Mouse (Mus musculus) spleen, adult 12 weeks (tissue): ENCODE results near the gene Tvp23b.

ENCODE experiments used
- DNase-seq: peaks from one replicate; pipeline ENCODE4 v3.0.0; 2022; ENCODE audit warnings: low spot score

Gene Tvp23b

DNA sequence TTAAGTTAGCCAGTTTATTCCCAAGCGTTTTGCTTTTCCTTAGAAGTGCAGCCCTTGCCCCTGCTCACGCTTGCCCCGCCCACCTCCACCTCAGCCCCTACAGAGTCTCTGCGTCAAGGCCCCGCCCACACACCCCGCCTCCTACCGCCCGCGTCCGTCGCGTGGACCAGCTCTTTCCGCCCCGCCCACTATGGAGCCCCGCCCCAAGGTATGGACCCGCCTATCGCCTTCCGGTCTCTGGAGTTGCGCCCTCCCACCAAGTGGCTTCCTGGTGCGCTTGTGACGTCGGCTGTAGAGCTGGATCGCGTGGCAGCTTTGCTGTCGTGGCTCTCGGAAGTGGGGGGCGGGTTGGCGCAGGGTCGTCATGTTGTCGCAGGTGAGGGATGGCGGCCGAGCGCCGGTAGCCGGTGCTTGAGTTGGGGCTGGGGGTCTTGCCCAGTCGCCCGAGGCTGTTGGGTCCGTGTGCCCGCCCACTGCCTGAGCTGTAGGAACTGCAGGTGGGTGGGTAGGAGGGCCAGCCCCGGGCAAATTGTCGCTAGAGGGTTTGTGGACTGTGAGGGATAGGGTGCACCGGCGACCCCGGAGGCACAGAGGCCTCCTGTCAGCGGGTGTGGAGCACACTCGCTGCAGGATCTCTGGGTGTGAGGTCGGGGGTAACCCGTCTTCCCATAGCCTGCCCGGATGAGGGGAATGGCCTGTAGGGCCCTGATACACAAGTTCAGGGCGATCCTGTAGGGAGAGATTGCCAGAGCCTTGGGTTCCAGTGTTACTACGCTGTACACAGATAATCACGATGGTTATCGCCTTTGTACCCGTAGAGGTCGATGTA, at the start of gene Tvp23b:
TSS of gene Tvp23b (plus strand) at position 236 of the 829 bp plus-strand sequence.
- peak; percentile 91 for DNase-seq

DNA sequence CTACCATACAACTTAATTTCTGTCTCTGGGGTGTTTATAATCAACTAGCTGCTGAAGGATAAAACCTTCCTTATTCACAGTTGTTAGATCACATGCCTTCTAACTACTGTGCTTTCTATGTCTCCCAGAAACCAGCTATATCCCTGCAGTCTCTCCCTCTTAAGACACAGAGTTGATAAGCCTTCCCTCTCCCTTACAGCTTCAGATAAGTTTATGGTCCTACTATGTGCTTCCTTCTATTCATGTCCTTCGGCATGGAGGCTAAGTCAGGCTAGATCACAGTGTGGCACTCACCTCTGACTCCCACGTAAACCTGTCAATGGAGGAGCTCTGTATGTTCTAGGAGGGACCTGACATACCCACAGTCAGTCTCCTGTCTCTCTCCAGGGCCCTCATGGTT, 48.9 kb upstream of the Tvp23b start:
- DNase-seq: no peak

DNA sequence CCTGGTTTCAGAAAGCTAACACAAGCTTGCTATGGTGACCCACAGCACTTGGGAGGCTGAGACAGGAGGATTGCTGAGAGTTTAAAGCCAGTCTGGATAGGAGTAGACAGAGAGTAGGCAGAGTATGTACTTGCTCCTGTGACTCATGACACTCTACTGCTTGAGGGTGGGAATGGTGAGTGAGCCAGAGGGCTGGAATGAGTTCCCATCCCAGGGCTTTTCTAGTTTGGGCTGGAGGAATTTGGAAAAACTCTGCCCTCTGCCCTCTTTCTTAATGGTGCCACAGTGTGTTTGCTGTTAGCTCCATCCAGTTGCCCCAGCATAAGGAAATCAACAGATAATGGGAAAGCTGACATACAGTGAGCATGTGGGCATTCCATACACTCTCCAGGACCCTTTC, 47.3 kb upstream of the Tvp23b start:
- DNase-seq: no peak

DNA sequence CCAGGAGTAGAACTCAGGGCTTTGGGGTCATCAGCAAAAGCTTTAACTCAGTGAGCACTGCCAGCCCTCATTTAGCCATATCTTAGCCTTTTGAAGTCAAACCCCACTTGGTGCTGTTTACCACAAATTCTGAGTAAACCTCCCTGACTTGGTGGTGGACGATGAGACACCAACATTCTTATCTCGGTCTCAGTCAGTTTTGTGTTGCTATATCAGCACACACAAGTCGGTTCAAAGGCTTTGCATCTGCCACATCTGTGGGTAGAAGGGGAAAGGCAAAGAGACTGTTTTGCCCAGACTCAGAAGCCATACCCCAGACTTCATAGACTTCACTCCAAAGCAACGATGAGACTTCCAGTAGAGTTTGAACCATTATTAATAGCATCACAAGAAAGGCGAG, 34.7 kb upstream of the Tvp23b start:
- no peak for DNase-seq

DNA sequence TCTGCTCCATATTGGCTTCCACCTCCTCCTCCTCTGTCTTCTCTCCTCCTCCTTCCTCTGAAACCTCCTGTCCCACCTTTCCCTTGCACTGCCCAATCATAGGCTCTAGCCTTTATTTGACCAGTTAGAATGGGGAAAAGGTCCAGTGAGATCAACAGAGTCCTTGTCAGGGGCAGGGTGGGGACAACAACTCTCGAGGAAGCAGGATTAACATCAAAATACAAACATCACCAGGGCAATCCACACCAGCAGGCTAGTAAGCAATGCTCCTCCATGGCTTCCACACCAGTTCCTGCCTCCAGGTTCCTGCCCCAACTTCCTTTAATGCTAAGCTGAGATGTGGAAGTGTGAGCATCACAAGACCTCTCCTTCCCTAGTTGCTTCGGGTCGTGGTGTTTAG, 33.5 kb upstream of the Tvp23b start:
- DNase-seq: no peak

DNA sequence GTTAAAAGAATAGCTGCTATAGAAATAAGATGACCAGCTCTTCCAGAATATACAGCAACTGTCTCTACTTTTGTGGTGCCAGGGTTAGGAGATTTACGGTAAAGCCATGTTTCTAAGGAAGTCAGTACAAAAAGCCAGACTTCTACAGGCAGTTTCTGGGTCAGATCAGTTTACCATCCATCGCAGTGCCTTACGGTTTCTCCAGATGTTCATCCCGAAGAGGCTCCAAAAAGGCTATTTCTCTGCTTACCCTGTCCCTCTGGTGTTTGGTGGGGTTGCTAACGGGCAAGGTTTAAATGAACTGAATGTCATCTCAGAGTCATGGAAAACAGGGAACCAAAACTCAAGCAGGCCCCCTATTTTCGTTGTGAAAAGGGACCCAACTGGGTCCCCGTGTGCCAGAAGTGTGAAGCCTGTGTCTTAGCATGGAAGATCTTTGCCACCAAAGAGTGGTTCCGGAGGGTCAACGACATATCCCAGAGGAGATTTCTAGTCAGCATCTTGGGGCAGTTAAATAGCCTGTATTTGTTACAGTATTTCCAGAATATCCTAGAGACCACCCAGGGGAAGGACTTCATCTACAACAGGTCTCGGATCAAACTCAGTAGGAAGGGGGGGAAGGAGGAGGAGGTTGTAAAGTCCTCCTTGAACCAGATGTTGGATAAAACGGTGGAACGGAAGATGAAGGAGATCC, 32.1 kb upstream of the Tvp23b start, which contains the start of gene Fbxw10:
TSS of gene Fbxw10 (plus strand) at position 109 of the 694 bp plus-strand sequence.
- DNase-seq: no peak

DNA sequence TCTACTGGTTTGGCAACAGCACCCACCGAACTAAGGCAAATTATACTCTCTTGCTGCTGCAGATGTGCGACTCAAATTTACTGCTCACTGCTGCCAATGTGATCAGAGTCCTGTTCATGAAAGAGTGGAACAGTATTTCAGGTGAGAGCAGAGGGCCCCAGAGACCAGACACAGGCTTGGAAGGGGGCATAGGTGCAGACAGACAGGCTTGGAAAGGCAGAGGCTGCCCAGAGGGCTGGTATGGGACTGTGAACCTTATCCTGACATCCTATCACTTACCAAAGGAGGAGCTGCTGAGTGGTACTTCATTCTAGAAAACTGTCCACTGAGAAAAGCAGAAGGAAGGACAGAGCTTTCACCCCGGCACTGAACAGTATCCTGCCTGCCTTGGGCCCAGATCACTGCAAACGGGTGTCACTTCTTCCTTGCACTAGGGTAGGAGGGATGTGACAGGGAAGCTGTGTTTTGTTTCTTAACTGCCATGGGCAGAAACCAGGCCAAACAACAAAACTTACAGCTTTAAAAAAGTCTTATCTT, 31.5 kb upstream of the Tvp23b start:
- no peak for DNase-seq

DNA sequence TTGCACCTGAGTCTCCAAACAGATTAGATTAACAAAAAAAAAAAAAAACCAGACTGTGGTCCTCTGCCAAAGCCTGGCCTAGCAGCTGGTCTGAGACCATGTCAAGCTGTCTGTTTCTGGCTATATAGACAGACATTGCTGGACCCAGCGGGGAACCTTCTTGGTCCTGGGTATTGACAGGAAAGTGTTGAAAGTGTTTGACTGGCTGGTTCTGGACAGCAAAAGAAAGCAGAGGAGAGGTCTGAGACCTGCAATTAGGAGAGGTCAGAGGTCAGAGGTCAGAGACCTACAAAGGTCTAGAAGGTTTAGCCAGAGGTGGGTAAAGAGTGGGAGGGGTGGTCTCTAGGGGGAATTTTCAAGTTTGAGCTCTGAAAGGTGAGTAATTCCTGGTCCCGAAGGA, 31.0 kb upstream of the Tvp23b start:
- no peak for DNase-seq

DNA sequence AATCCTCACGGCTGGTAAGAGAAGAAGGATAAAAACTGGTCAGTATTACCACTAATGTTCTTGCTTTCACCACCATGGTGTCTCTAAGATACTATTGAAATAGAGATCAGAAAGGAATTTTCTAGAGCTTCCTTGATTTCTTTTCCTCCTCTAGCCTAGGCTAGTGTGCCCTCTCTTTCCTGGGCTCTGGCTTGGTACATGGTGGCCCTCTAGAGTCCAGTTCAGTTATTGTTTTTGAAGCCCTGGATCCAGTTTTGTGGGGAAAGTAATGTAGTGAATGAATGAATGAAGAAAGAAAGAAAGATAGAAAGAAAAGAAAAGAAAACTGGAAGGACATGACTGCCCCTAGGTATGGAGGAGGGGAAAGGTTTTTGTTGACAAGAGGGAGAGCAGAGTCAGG, 28.1 kb upstream of the Tvp23b start:
- DNase-seq: no peak

DNA sequence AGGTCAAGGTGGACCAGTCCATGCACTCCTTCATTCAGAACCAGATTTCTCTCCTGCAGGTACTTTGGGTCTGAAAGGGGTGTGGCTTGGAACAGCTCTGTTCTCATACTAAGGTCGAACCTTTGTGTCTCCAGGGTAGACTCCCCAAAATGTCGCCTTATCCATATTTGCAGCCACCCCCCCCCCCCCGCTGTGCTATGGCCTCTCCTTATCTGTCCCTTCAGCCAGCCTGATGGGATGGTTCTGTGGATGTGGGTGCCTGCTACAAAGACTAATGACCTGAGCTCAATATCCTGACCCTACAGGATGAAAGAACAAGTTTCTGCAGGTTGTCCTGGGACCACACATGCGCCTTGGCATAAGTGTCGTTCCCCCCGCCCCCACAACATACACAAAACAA, 25.9 kb upstream of the Tvp23b start:
- no peak for DNase-seq

DNA sequence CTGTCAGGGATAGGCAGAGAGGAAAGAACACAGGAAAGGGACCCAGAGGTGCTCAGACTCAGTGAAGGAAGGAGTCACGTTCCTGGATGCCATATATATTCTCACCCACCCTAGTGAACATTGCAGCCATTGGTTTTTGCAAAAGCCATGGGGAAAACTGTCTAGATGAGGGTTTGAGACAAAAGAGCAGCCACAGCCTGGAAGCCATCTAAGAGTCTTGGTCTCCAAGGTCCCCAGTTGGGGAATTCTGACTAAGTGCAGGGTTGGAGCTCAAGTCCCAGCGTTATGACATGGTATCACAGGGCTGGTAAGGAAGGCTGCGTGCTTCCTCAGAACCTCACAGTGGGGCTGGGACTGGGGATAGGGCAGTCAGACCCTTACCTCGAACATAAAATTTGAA, 13.7 kb upstream of the Tvp23b start:
- DNase-seq: no peak

DNA sequence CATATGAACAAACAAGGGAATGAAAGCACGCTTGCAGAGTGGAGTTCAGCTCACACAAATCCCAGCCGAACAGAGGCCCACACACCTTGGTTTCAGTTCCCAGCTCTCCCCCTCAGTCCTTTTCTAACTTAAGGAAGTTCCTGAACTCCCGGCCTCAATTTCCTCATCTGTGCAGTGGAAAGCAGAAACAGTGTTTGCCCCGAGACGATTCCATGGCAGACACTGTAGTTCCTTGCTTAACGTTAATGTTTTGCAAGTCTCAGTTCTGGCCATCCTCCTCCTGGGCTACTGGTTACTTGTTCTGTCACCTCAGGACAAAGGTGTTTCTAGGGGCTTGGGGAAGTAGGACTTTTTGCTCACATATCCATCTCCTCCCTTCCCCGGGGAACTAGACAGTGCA, 12.6 kb upstream of the Tvp23b start:
- DNase-seq: no peak

DNA sequence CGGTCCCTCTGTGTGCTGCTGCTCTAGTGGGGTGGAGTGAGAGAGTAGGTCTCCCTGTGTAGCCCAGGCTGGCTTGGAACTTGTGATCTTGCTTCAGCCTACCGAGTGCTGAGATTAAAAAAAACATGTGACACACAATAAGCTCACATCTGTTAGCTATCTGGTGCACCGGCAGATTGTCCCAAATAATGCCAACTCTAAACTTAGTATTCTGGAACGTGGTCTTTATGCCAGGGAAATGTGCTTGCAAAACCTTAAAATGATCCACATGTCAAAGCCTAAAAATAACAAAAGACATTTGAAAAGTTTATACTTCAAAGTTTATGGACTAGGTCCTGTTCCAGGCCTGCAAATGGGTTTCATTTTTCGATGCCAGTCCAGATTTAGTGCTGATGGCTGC, 10.1 kb upstream of the Tvp23b start:
- DNase-seq: no peak

DNA sequence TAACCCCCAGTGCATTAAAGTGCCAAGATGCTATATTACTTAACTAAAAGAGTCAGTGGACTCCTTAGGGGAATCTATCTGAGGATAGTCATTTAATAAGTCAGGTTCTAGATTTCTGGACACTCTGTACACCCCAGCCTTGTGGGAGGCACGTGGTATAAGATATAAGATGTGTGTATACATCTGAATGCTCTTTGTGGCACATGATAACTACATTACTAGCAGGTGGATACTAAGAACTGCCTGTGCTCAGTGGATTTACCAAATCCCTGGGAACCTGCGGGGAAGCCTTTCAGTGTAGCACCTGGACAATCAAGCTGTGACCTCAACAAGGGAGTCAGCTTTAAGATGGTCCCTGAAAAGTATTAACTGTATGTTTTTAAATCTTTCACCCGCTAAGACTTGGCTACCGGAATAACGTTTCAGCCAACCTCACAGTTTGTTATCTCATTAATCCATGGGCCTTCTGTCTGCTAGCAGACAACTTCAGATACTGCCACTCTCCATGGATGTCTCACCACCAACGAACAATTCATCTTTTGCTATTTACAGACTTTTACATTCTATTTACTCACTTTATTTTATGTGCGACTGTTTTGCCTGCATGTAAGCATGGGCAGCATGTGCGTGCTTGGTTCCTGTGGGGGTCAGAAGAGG, 9.4 kb upstream of the Tvp23b start:
- DNase-seq: no peak

DNA sequence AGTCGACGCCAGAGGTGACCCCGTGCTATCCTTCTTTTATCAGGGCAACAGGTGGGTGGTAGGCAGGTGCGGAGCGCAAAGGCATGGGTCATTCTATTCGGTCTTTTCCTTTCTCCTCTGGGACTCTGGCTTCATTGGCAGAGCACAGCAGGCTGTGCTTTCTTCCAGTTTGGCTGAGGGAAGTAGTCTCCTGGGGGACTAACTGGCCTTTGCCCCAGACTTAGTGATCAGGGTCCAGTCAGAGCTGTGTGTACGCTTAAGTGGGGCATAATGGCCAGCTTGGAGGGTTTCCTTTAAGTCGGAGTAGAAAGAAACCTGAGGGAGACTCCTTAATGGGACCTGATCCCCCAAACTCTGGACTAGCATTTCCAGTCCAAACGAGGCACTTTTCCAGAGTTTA, 5.8 kb upstream of the Tvp23b start:
- no peak for DNase-seq

DNA sequence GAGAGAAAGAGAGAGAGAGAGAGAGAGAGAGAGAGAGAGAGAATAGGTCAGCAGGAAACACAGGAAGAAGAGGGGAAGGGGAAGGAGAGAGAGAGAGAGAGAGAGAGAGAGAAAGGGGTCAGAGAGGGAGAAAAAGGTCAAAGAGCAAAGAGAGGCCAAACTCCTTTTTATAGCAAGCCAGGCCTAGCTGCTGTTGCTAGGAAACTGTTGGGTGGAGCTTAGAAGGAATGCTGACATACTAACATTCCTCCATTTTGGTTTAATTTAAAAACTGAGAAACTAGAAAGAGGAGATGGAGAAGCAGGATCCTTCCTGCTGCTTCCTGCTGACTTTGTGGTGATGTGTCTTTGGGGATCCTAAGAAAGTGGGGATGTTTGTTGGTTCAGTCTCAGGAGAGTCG, 3.6 kb upstream of the Tvp23b start:
- no peak for DNase-seq

DNA sequence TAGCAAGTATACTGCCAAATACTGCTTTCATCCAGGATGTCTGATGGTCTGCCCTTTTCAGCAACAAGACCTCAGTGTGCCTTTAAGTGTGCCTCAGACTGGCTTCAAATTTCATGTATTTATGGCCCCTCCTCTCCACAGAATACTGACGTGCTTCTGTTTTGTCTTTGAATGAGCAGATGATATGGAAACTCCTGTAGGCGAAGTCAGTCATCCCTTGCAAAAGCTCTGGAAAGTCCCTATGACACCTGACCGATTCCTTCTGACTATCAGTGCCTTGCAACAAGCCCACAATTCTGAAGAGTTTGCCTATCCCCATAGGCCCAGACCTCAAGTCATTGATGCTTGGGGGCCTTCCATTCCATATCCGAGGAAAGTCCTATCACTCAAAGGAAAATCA, 2.8 kb upstream of the Tvp23b start:
- no peak for DNase-seq

DNA sequence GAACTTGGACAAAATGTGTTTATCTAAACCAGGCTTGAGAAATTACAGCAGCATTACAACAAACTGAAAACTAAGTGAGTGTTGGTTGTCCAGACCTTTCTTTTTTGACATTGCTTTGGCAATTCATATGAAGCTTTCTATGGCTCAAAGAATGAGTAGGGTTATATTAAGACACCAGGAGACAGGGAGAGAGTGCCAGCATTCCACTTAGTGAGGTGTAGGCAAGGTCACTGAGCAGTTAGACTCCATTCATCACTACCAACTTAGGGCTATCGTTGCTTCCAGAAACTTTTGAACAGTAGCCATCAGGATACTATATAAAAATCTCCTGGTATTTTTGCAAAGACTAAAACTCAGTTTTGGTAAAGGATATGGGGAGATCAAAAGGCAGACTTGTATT, 1.9 kb upstream of the Tvp23b start:
- DNase-seq: no peak

DNA sequence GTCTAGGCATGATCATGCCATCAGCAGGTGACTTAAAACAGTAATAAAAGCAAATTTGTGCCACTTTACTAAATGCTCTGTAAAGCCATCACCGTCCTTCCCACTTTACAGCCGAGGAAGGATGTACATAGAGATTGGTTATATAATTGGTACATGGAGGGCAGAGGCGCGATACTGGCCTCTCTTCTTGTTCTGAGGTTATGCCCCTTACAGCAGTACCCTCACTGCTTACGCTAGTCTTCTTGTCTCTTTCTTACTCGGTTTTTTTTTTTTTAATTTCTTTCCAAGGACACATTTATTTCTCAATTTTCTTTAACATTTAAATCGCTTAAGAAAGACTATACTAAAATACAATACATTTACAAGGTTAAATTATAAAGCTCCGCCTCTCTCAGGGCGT, 527 bp upstream of the Tvp23b start:
- no peak for DNase-seq

DNA sequence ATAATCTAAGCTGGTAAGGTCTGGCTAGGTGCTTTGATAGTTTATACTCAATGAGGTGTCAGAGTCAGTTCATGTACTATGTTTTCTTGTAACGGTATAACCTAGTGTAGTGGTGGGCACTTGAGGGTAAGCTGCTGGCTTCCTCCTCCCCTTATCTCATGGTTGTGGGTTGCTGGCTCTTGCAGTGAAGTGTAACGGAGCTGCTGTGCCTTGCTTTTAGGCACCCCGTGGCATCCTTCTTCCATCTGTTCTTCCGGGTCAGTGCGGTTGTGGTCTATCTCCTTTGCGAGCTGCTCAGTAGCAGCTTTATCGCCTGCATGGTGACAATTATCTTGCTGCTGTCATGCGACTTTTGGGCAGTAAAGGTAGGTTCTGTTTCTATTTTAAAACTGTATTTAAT, 4.2 kb downstream of the Tvp23b start:
- no peak for DNase-seq

DNA sequence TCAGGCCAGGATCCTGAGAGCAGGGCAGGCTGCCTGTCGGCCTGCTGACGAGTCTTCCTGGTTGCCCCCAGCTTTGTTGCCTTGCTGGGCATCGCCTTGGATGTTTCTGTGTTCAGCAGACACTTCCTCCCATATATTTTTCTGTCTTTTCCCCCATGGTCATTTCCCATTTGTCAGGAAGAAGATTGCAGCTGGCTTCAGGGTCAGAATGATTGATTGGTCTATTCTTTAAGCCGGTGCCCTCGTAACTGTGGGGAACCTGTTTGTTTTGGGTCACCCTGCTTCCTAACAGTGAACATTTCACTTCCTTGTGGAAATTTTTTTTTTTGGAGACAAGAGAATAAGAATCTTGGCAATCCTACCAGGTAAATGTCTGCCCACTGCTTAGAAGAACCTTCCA, 6.1 kb downstream of the Tvp23b start:
- DNase-seq: no peak

DNA sequence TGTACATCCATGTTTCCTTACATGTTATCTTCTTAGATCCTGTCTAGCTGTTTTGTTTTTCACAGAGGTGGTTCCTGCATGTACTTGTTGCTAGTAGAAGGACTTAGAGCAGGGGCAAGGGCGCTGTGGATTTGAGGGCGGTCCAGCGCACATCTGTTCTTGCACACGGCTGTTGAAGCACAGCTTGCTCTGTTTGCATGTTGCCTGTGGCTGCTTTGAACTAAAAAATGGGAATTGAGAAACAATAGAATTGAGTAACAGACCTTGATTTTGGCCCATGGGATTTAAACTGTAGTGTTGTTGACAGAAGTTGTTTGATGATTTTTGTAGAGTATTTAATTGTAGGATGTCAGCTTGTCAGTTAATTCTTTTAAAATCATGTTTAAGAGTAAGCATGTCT, 11.5 kb downstream of the Tvp23b start:
- DNase-seq: no peak

DNA sequence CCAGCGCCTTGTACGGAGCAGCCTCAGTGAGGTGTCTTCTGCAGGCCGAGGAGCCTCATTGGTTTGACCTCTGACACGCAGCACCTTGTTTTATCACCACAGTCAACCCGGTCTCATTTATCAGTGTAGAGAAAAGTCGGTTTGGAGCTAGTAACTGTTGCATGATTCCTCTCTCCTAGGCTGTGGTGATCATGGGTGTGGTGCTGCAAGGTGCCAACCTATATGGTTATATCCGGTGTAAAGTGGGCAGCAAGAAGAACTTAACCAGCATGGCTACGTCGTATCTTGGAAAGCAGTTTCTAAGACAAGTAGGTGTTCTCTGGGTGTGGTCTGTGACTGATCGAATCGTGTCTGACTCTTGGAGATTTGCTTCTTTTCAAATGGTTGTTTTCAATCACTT, 12.5 kb downstream of the Tvp23b start:
- no peak for DNase-seq
